Mouse (Mus musculus): ENCODE measurements around the gene Hist1h2ab.

- TF ChIP-seq CTCF (conservative IDR thresholded peaks at IDR 0.05; ENCODE audit: insufficient read depth, insufficient read length, low read depth, low read length), result no peak
- TF ChIP-seq POLR2A (IDR thresholded peaks at IDR 0.05; ENCODE audit: low read depth, low read length), result no peak
These were observed 12.9 kb upstream of the Hist1h2ab start for GRCm38 (mm10) chr13:23738041-23738440.

All from kidney, adult 2 months (tissue).